Mouse (Mus musculus) thymus, postnatal 14 days (tissue): ENCODE measurements around the gene Il17re.

Experiments used
- DNase-seq: peaks from one replicate; pipeline ENCODE4 v3.0.0; 2021

Il17re gene

DNA sequence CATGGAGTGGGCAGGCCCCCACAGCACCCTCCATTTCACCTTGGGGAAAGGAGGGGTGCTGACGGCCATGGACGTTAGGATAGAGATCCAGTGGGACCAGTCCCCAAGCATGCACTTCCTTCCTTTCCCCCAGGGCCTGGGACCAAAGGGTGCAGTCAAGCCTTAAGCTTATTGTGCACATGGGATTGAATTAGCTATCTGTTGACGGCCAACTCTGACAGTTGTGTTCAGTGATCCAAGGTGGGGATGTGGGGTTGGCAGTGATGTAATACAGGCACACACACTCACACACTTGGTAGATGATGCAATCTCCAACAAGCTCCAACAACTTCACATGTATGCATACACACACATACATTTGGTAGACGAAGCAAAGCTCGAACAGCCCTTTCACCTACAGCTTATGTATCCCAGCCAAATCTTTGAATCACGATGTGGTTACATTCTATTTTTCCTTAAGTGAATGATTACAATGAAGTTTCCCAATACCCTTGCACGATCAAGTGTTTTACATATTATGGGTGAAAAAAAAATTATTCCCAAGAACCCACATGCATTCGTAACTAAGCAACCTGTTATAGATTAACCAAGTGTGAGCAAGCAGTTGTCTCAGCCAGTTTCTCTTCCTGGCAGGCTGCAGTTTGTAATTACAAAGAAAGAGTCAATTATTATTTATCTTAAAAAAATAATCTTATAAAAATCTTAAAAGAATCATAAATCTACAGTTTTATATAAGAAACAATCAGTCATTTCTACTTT is 13.9 kb upstream of the Il17re start:
- no peak for DNase-seq

DNA sequence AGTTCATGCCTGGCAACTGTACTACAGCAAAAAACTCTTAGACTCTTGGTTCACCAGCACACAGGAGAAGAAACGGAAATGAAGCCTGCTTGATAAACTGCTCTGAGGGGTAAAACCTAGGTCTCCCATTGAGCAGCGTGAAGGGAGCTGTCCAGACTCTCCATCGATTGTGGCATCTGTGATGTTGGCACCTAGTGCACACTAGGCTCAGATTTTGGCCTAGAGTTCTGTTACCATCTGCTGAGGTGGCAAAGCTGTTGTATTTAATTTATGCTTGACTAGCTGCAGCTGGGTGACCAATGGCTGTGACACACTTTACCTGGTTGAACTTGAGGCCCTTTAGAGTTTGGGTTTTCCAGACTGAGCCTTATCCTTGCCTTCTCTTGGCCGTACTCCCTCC is 10.6 kb upstream of the Il17re start:
- DNase-seq: no peak

DNA sequence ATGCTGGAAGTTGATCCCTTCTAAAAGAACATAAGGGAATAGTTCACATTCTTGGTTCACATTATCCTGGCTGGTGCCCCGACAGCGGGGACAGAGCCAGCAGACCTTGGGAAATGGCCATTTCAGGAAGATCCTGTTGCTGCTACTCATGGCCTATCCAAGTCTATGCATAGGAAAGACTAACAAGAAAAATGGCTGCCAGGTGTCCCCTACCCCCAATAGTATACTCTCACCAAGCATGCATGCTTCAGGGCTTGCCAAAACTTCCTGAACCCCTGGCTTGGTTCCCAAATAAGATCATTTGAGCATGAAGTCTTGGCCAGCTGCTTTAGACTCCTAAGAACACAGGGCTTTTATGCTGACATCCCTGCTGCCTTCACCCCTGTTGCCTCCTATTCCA is 6.4 kb upstream of the Il17re start:
- no peak for DNase-seq

DNA sequence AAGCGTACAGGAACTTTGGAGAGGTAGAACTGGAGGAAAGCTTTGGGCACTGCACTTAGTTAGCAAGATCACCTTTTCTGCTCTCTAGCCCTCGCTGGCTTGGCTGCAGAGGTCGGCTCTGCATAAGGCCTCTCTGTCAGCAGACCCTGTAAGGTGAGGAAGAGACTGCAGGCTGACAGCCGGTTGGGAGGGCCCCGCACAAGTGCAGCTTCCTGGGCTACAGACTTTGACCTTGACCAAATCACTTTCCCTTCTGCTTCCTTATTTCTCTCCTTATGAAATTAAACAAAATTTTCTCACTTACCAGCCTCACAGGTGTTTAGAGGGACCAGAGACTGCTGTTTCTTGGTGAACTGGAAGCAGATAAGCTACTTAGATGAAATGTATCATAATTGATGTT is 3.3 kb upstream of the Il17re start:
- DNase-seq: peak; percentile 39

- DNase-seq: peak; percentile 45
Observed at GRCm38 (mm10) chr6:113458635-113459034, 351 bp downstream of the Il17re start.

- no peak for DNase-seq
Observed at GRCm38 (mm10) chr6:113464040-113464439, 5.8 kb downstream of the Il17re start.

- no peak for DNase-seq
Observed at GRCm38 (mm10) chr6:113465602-113466001, 7.3 kb downstream of the Il17re start.

DNA sequence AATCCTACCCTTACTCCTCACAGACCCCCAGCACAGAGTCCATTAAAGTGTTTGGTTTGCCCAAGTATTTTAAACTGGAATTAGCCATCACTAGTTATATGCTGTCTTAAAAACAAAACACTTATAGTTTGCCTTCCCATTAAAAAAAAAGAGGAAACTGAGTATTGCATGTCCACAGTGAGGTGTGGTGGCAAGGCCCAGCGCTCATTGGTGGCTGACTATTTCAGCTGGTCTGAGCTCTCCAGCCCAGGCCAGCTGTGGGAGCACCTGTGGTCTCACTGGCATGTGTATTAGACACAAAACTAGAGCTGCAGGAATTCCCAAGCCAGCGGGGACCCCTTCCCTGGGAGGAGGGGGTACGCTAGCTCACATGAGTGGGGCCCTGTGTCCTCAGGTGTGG is 10.2 kb downstream of the Il17re start:
- no peak for DNase-seq

DNA sequence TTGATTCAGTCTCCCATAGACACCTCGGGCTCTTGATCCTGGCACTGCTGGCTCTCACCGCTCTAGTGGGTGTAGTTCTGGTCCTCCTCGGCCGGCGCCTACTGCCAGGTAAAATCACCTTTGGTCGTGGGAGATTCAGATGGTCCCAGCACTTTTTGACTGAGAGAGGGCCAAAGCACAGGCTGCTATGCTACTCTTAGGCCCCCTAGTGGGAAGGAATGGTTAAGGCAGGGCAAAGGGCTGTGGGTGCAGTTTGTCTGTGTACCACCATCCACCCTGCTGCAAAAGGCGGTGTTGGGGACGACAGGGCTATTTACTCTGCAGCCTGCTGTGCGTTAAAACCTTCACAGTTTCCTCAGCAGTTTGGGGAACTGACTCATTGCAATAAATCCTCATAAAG is 10.7 kb downstream of the Il17re start:
- DNase-seq: peak; percentile 90

DNA sequence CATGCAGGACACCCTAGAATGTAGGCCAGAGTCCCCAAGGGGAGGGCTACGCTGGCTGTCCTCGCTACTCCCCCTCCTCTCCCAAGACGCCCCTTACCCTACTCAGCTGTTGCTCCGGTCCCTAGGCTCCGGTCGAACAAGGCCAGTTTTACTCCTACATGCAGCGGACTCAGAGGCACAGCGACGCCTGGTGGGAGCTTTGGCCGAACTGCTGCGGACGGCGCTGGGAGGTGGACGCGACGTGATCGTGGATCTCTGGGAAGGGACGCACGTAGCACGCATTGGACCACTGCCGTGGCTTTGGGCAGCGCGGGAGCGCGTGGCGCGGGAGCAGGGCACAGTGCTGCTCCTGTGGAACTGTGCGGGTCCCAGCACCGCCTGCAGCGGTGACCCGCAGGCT is 11.1 kb downstream of the Il17re start:
- DNase-seq: peak; percentile 73

GRCm38 (mm10) chr6:113471297-113471936 is 13.1 kb downstream of the Il17re start, which contains the start of gene Il17rc:
Il17rc (plus strand) TSS chr6:113471427.
- DNase-seq: no peak

- no peak for DNase-seq
Observed at GRCm38 (mm10) chr6:113472061-113472460, 13.8 kb downstream of the Il17re start.

DNA sequence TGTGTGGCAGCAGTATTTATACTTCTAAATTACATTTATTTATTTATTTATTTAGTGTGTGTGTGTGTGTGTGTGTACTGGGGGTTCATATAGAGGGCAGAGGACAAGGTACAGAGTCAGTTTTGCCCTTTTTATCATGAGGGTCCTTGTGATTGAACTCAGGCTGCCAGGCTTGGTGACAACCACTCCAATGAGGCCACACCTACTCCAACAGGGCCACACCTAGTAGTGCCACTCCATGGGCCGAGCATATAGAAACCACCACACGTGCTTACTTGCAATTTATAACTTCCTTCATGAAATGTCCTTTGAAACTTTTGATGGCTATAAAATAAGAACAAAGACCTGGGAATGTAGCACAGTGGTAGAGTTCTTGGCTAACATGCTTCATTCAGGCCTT is 15.0 kb downstream of the Il17re start:
- no peak for DNase-seq

GRCm38 (mm10) chr6:113473715-113474114 is 15.4 kb downstream of the Il17re start:
- DNase-seq: no peak

DNA sequence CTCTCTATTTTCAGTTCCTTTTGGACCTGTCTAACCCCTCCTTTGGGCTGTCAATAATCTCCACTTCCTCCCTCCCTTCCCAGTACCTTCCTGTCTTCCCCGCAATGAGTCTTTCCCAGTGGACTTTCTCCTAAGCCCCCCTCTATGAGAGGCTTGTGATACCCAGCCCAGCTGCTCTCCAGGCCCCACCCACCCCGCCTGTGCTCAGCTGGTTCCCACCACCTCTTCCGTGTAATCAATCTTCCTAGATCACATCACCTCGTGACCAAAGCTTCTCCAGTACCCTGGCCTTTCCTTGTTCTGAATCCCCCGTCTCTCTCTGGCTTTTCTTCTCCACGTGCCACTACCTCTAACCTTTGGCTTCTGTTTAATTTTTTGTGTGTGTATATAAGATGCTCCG is 19.1 kb downstream of the Il17re start:
- DNase-seq: no peak

- no peak for DNase-seq
Observed at GRCm38 (mm10) chr6:113478906-113479305, 20.6 kb downstream of the Il17re start.

- DNase-seq: no peak
Observed at GRCm38 (mm10) chr6:113480555-113481373, 22.5 kb downstream of the Il17re start.

- peak; percentile 49 for DNase-seq
Observed at GRCm38 (mm10) chr6:113482477-113483099, 24.3 kb downstream of the Il17re start.

DNA sequence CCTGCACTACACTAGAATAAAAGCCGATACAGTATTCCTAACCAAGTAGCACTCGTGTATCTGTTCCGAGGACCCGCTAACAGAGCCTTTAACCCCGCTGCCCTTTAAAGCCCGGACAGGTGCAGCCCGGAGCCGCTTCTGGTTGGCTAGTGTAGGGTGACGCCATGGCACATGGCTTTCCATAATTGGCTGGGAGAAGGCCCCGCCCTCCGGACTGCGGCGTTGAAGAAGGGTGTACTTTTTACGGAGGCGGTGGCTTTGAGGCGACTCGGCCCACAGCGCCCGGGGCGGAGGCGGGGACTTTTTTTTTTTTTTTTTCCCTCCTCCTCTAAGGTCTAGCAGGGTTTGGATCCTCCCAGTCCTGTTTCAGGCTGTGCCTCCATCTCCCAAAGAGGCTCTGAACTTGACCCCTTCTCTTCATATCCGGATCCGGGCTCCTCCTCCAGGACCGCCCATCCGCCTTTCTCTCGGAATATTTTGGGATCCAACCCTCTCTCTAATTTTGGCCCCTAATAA is 24.9 kb downstream of the Il17re start, which contains the start of gene Creld1:
TSS of gene Creld1 (plus strand) at position 198 of the 516 bp plus-strand sequence.
- peak; percentile 93 for DNase-seq

DNA sequence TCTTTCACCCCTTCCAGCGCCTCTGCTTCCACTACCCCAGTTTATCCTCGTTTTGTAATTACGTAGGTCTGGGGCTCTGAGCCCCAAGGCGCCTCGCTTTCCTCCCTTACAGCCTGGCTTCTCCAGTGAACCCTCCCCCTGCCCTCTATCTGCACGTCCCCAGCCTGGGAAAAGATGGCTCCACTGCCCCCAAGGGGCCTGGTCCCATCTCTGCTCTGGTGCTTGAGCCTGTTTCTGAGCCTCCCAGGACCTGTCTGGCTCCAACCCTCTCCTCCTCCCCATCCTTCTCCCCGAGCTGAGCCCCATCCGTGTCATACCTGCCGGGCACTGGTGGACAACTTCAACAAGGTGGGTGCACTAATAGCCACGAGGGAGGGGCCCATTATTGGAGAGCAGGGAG is 25.4 kb downstream of the Il17re start:
- DNase-seq: peak; percentile 37

GRCm38 (mm10) chr6:113487125-113487576 is 28.9 kb downstream of the Il17re start:
- peak; percentile 50 for DNase-seq

- no peak for DNase-seq
Observed at GRCm38 (mm10) chr6:113489410-113489809, 31.1 kb downstream of the Il17re start.
